Mouse (Mus musculus) brain, adult 2 months (tissue): ENCODE measurements around the gene Map3k1.

Source experiments
- DNase-seq: peaks from one replicate; pipeline ENCODE4 v3.0.0; 2011; ENCODE audit warnings: low read depth, low spot score

The Map3k1 gene

GRCm38 (mm10) chr13:111808637-111809465 lies at the start of gene Map3k1:
TSS of gene Map3k1 (minus strand) at chr13:111808993.
- DNase-seq = peak; percentile 82

GRCm38 (mm10) chr13:111856786-111857455 lies 48.1 kb upstream of the Map3k1 start:
- DNase-seq = peak; percentile 49

GRCm38 (mm10) chr13:111856232-111856631 lies 47.4 kb upstream of the Map3k1 start:
- DNase-seq = no peak

GRCm38 (mm10) chr13:111852451-111853224 lies 43.8 kb upstream of the Map3k1 start:
- DNase-seq = no peak

GRCm38 (mm10) chr13:111850046-111850837 lies 41.4 kb upstream of the Map3k1 start:
- no peak for DNase-seq

GRCm38 (mm10) chr13:111845471-111845870 lies 36.7 kb upstream of the Map3k1 start:
- no peak for DNase-seq

GRCm38 (mm10) chr13:111844313-111844712 lies 35.5 kb upstream of the Map3k1 start:
- DNase-seq = no peak

- DNase-seq = no peak
These were observed 27.0 kb upstream of the Map3k1 start for GRCm38 (mm10) chr13:111835787-111836186.

- DNase-seq = peak; percentile 31
These were observed 25.8 kb upstream of the Map3k1 start for GRCm38 (mm10) chr13:111834613-111835012.

GRCm38 (mm10) chr13:111829473-111829872 lies 20.7 kb upstream of the Map3k1 start:
- no peak for DNase-seq

- no peak for DNase-seq
These were observed 18.7 kb upstream of the Map3k1 start for GRCm38 (mm10) chr13:111827481-111827880.

- no peak for DNase-seq
These were observed 15.4 kb upstream of the Map3k1 start for GRCm38 (mm10) chr13:111824178-111824577.

- no peak for DNase-seq
These were observed 13.1 kb upstream of the Map3k1 start for GRCm38 (mm10) chr13:111821727-111822375.

- no peak for DNase-seq
These were observed 11.0 kb upstream of the Map3k1 start for GRCm38 (mm10) chr13:111819618-111820385.

GRCm38 (mm10) chr13:111819106-111819505 lies 10.3 kb upstream of the Map3k1 start:
- no peak for DNase-seq

- DNase-seq = no peak
These were observed 9.6 kb upstream of the Map3k1 start for GRCm38 (mm10) chr13:111818216-111818903.

- DNase-seq = no peak
These were observed 9.0 kb upstream of the Map3k1 start for GRCm38 (mm10) chr13:111817773-111818172.

- DNase-seq = no peak
These were observed 7.6 kb upstream of the Map3k1 start for GRCm38 (mm10) chr13:111816431-111816830.

- no peak for DNase-seq
These were observed 6.7 kb upstream of the Map3k1 start for GRCm38 (mm10) chr13:111815486-111815885.
